Mouse (Mus musculus): Measurements from ENCODE around the gene Ano6. TPM values are rescaled to one million over a fixed set of nuclear protein-coding genes. Genes with fewer than 3 reads are reported as not detected.

Gene Ano6
- polyA plus RNA-seq, 1 experiment from 2014 or later: 23.9 TPM

DNA sequence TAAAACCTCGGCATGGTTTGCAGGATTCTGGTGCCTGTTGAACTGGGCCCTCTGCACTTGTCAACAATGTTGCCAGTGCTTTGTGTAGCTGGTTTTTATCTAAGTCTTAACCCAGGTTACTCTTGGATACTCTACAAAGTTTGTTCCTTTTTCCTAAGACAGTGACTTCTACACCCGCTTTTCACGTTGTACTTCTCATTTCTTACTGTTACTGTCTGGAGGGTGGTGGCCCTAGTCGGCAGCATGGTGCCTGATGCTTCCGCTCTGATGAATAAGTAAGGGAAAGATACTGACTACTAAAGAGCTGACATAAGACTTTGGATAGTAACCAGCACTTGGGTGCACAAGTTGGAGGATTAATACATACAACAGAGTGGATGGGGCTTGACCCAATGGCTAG, 9.0 kb downstream of the Ano6 start:
- Histone ChIP-seq H3K27me3 (replicated peaks; ENCODE audit: control insufficient read depth, insufficient read depth, low read length) (no peaks in the 10 kb centered on the region), H3K36me3 (ENCODE audit: control insufficient read depth, insufficient read depth) (0 out of 2 replicates have a peak, but pooled peaks cover 12% of the 10 kb centered on the region), H3K4me1 (replicated peaks; ENCODE audit: control insufficient read depth, insufficient read depth, low read length) (peaks cover 20% of the 10 kb centered on the region; the same call in 1 of the 2 replicates), H3K4me3 (ENCODE audit: low read depth, low read length) (no peak overlapping the region), H3K27ac (ENCODE audit: low read depth, low read length) (no peak overlapping the region), H3K4me2 (replicated peaks; ENCODE audit: low read depth) (no peak overlapping the region), H3K9ac (ENCODE audit: low read depth, low read length) (no peak overlapping the region), H3K9me3 (ENCODE audit: control insufficient read depth) (no peaks in the 10 kb centered on the region)
- WGBS: 98% methylated on average over 5 of the region's 5 CpGs
- TF ChIP-seq CTCF (IDR thresholded peaks at IDR 0.05; ENCODE audit: low read depth): no peak
- ATAC-seq: no peak

DNA sequence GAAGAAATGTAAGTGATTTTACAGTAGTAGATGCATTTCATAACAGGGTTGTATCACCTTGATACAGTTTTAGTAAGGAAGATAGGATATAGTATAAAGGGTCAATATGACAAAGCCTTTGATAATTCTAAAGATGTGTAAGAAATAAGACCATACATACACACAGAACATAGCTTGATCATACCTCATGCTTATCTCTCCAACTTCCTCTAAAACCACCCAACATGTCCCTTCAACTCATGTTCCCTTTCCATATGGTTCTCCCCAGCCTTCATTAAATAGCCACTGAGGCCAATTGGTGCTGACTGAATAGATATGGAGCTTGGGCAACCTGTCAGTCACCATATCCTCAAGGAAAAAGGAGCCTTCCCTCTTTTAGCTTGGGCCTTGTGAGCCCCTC, 9.4 kb downstream of the Ano6 start:
- peaks cover 25% of the 10 kb centered on the region; the same call in 1 of the 2 replicates for H3K4me1 ChIP-seq (replicated peaks; ENCODE audit: control insufficient read depth, insufficient read depth, low read length)
- H3K9me3 ChIP-seq (ENCODE audit: control insufficient read depth): no peaks in the 10 kb centered on the region
- no peak overlapping the region for H3K4me2 ChIP-seq (replicated peaks; ENCODE audit: low read depth)
- no peak overlapping the region for H3K27ac ChIP-seq (ENCODE audit: low read depth, low read length)
- no peaks in the 10 kb centered on the region for H3K27me3 ChIP-seq (replicated peaks; ENCODE audit: control insufficient read depth, insufficient read depth, low read length)
- H3K36me3 ChIP-seq (ENCODE audit: control insufficient read depth, insufficient read depth): 0 out of 2 replicates have a peak, but pooled peaks cover 12% of the 10 kb centered on the region
- ATAC-seq: no peak
- no peak overlapping the region for H3K9ac ChIP-seq (ENCODE audit: low read depth, low read length)
- TF ChIP-seq CTCF (IDR thresholded peaks at IDR 0.05; ENCODE audit: low read depth): no peak
- H3K4me3 ChIP-seq (ENCODE audit: low read depth, low read length): no peak overlapping the region

DNA sequence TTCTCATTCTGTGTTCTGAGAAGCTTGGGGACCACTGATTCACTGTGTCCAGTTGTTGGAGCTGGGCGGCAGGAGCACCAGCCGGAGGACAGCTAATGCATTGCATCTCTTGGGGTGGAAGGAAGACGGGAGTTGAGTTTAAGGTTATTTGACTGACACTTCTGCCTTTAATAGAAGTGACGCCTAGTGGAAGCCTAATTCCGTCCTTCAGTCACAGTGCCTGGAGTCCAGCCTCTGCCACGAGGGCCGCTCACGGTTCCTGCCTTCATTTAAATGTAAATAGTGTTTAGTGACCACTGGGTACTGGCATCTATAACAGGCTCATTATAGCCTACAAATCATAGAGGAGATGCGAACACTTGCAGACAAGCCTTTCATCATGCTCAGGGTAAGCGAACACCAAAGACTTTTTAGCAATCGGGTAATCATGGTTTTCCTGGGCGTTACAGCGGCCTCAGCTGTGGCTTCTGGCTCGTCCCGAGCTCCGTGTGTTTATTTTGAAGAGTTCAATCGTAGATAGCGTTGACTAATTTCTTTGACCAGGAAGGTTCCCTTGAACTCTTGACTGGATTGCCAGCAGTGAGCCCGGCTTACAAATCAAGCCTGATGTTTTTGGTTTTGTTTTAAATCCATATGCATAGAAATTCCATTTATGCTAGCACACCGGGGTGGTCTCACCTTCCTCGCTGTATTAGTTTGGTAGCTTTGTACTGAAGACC, 10.8 kb downstream of the Ano6 start:
- Histone ChIP-seq H3K27ac (ENCODE audit: low read depth, low read length) (no peak overlapping the region), H3K27me3 (replicated peaks; ENCODE audit: control insufficient read depth, insufficient read depth, low read length) (no peaks in the 10 kb centered on the region), H3K4me1 (replicated peaks; ENCODE audit: control insufficient read depth, insufficient read depth, low read length) (peaks cover 21% of the 10 kb centered on the region; the same call in 1 of the 2 replicates), H3K4me2 (replicated peaks; ENCODE audit: low read depth) (no peak overlapping the region), H3K9ac (ENCODE audit: low read depth, low read length) (no peak overlapping the region), H3K36me3 (ENCODE audit: control insufficient read depth, insufficient read depth) (0 out of 2 replicates have a peak, but pooled peaks cover 12% of the 10 kb centered on the region), H3K4me3 (ENCODE audit: low read depth, low read length) (no peak overlapping the region), H3K9me3 (ENCODE audit: control insufficient read depth) (no peaks in the 10 kb centered on the region)
- WGBS: 80% methylated on average over 21 of the region's 21 CpGs
- no peak for ATAC-seq
- TF ChIP-seq CTCF (IDR thresholded peaks at IDR 0.05; ENCODE audit: low read depth): no peak

DNA sequence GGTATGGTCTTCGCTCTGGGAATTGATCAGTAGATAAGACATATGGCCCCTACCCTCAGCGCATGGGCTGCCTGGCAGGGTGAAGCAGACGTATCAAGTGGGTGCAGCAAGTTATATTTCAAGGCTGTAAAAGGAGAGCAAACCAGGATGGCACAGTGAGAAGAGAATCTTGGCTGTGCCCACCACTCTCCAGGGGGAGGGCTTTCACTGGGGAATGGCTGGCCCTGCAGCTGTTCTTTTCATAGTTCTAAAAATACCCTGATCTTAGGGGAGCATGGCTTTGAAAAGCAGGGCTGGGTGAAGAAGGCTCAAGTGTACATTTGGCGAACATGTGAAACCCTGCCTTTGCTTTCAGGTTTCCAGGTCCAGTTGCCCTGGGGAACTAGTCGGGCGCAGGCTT, 11.5 kb downstream of the Ano6 start:
- H3K27ac ChIP-seq (ENCODE audit: low read depth, low read length): no peak overlapping the region
- no peak overlapping the region for H3K4me3 ChIP-seq (ENCODE audit: low read depth, low read length)
- peaks cover 21% of the 10 kb centered on the region; the same call in 1 of the 2 replicates for H3K4me1 ChIP-seq (replicated peaks; ENCODE audit: control insufficient read depth, insufficient read depth, low read length)
- 76% methylated on average over 6 of the region's 6 CpGs for WGBS
- no peak for ATAC-seq
- no peak for TF ChIP-seq CTCF (IDR thresholded peaks at IDR 0.05; ENCODE audit: low read depth)
- H3K4me2 ChIP-seq (replicated peaks; ENCODE audit: low read depth): no peak overlapping the region
- H3K36me3 ChIP-seq (ENCODE audit: control insufficient read depth, insufficient read depth): 0 out of 2 replicates have a peak, but pooled peaks cover 12% of the 10 kb centered on the region
- no peaks in the 10 kb centered on the region for H3K27me3 ChIP-seq (replicated peaks; ENCODE audit: control insufficient read depth, insufficient read depth, low read length)
- no peaks in the 10 kb centered on the region for H3K9me3 ChIP-seq (ENCODE audit: control insufficient read depth)
- no peak overlapping the region for H3K9ac ChIP-seq (ENCODE audit: low read depth, low read length)

DNA sequence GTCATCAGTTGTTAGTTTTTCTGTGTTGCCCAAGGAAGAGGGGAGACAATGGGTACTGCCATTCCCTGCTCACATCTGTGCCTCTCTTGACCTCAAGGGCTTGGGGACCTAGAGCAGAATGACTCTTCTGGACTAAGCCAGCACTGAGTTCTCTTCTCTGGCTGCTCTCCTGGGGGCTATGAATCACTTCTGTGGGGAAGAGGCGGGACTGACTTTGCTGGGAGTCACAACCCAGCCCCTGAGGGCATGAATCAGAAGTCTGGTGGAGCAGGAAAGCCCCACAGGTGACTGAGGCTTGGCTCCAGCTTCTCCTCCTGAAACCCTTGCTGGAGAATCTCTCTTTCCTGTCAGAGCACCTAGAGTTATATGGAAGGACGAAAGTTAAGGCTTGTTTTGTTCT, 12.1 kb downstream of the Ano6 start:
- no peak overlapping the region for H3K27ac ChIP-seq (ENCODE audit: low read depth, low read length)
- ATAC-seq: no peak

DNA sequence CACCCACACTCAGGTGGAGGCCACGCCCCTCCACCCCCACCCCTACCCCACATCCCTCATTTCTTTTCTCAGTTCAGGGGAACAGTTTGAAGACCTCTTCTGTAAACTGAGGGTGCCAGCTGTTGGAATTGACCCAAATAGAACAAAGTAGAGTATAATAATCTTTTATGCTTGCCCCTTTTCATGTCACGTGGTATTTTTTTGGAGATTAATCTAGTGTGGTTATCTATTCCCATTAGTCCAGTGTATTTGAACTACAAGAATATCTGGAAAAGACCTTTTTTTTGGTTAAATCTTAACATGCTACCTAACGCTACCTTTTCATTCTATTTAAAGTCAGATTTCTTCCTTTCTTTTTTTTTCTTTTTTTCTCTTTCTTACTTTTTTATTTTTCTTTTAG, 12.8 kb downstream of the Ano6 start:
- no peaks in the 10 kb centered on the region for H3K27me3 ChIP-seq (replicated peaks; ENCODE audit: control insufficient read depth, insufficient read depth, low read length)

More for the DNA sequence above, 12.1 kb downstream of the Ano6 start:
- Histone ChIP-seq H3K4me2 (replicated peaks; ENCODE audit: low read depth) (no peak overlapping the region), H3K4me1 (replicated peaks; ENCODE audit: control insufficient read depth, insufficient read depth, low read length) (peaks cover 21% of the 10 kb centered on the region; the same call in 1 of the 2 replicates), H3K4me3 (ENCODE audit: low read depth, low read length) (no peak overlapping the region), H3K9ac (ENCODE audit: low read depth, low read length) (no peak overlapping the region), H3K27me3 (replicated peaks; ENCODE audit: control insufficient read depth, insufficient read depth, low read length) (no peaks in the 10 kb centered on the region), H3K36me3 (ENCODE audit: control insufficient read depth, insufficient read depth) (0 out of 2 replicates have a peak, but pooled peaks cover 12% of the 10 kb centered on the region), H3K9me3 (ENCODE audit: control insufficient read depth) (no peaks in the 10 kb centered on the region)
- no peak for TF ChIP-seq CTCF (IDR thresholded peaks at IDR 0.05; ENCODE audit: low read depth)
- WGBS: 84% methylated on average over 2 of the region's 2 CpGs

More for the DNA sequence above, 12.8 kb downstream of the Ano6 start:
- H3K4me2 ChIP-seq (replicated peaks; ENCODE audit: low read depth): no peak overlapping the region
- no peaks in the 10 kb centered on the region for H3K9me3 ChIP-seq (ENCODE audit: control insufficient read depth)
- H3K4me3 ChIP-seq (ENCODE audit: low read depth, low read length): no peak overlapping the region
- 0 out of 2 replicates have a peak, but pooled peaks cover 12% of the 10 kb centered on the region for H3K36me3 ChIP-seq (ENCODE audit: control insufficient read depth, insufficient read depth)
- ATAC-seq: no peak
- peaks cover 21% of the 10 kb centered on the region; the same call in 1 of the 2 replicates for H3K4me1 ChIP-seq (replicated peaks; ENCODE audit: control insufficient read depth, insufficient read depth, low read length)
- no peak for TF ChIP-seq CTCF (IDR thresholded peaks at IDR 0.05; ENCODE audit: low read depth)
- no peak overlapping the region for H3K27ac ChIP-seq (ENCODE audit: low read depth, low read length)
- H3K9ac ChIP-seq (ENCODE audit: low read depth, low read length): no peak overlapping the region
- 79% methylated on average over 3 of the region's 3 CpGs for WGBS

Measured in intestine, postnatal 0 days (tissue).